Mouse (Mus musculus): ENCODE measurements around the gene Dnajb6. TPM values are rescaled to one million over a fixed set of nuclear protein-coding genes. Genes with fewer than 3 reads are reported as not detected.

The Dnajb6 gene
- polyA plus RNA-seq, 1 experiment from 2014 or later: 226 TPM

DNA sequence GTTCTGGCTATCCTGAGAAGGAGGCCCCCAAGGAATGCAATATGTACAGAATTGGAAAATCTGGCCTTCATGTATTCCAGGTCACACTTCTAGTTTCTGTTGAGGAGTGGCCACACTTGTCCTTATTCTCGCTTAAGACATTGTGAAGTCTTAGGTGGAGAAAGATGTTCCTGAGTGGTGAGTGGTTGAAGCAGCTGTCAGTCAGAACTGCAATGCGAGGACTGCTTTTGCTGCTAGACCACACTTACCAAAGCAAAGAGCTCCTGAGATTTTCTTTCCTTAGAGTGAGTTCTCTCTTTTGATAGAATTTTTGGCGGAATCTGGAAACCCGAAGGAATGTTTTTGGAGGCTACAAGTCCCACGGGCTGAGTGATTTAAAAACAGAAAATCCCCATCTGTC lies 112.0 kb downstream of the Dnajb6 start:
- no peak for DNase-seq (ENCODE audit: low spot score)
- H3K9ac ChIP-seq (ENCODE audit: low read length): no peak overlapping the region
- no peak overlapping the region for H3K4me2 ChIP-seq (ENCODE audit: low read depth, low read length, severe bottlenecking)
- H3K36me3 ChIP-seq (ENCODE audit: control insufficient read depth, insufficient read depth, low read length): no peaks in the 10 kb centered on the region
- no peaks in the 10 kb centered on the region for H3K9me3 ChIP-seq (ENCODE audit: control insufficient read depth, low read length)
- H3K27ac ChIP-seq (ENCODE audit: low read depth, low read length): no peak overlapping the region
- H3K27me3 ChIP-seq (ENCODE audit: control insufficient read depth, insufficient read depth, low read length): no peaks in the 10 kb centered on the region
- WGBS: 88% methylated on average over 5 of the region's 5 CpGs
- no peaks in the 10 kb centered on the region for H3K4me1 ChIP-seq (replicated peaks; ENCODE audit: control insufficient read depth, insufficient read depth, low read length)
- H3K4me3 ChIP-seq (ENCODE audit: low read depth, low read length): no peak overlapping the region
- ATAC-seq (replicated peaks; ENCODE audit: low FRiP score): no peak

DNA sequence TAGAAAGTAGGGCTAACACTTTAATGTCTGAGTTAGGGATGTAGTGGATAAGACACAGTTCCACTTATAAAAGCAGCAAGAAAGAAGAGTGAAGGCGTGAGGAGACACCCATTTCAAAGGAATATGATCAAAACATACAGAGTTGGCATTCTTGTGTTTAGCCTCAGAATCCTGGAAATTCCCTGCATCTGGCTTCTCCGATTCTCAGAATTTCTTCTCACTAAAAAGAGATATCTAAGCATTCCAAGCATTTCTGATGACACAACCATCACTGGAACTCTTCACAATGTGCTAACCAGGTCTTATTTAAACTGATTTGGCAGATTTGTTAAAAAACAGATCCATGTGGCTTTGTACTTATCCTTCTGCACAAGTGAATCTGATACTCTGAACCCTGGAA lies 112.6 kb downstream of the Dnajb6 start:
- H3K4me1 ChIP-seq (replicated peaks; ENCODE audit: control insufficient read depth, insufficient read depth, low read length): no peaks in the 10 kb centered on the region
- no peak for DNase-seq (ENCODE audit: low spot score)
- no peak for ATAC-seq (replicated peaks; ENCODE audit: low FRiP score)
- no peaks in the 10 kb centered on the region for H3K27me3 ChIP-seq (ENCODE audit: control insufficient read depth, insufficient read depth, low read length)
- H3K4me3 ChIP-seq (ENCODE audit: low read depth, low read length): no peak overlapping the region
- H3K27ac ChIP-seq (ENCODE audit: low read depth, low read length): no peak overlapping the region
- no peaks in the 10 kb centered on the region for H3K9me3 ChIP-seq (ENCODE audit: control insufficient read depth, low read length)
- no peak overlapping the region for H3K4me2 ChIP-seq (ENCODE audit: low read depth, low read length, severe bottlenecking)
- H3K36me3 ChIP-seq (ENCODE audit: control insufficient read depth, insufficient read depth, low read length): no peaks in the 10 kb centered on the region
- 87% methylated on average over 2 of the region's 2 CpGs for WGBS
- H3K9ac ChIP-seq (ENCODE audit: low read length): no peak overlapping the region

DNA sequence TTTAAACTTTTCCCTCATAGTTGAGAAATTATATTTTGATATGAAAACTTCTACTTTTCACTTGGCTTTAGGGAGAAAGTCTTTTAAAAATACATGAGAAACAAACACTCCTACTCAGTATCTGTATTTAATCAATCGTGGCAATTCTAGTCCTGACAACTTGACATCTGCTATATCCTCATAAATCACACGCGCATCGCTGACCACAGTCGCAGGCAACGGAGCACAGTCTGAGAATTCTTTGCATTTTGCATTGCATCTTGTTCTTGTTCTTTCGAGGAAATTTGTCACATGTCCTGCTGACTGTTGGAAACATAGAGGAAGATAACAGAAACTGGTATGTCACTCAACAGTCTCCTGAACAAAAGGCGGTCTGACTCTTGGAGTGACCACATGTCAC lies 116.9 kb downstream of the Dnajb6 start:
- Histone ChIP-seq H3K9me3 (ENCODE audit: control insufficient read depth, low read length) (no peaks in the 10 kb centered on the region), H3K4me3 (ENCODE audit: low read depth, low read length) (no peak overlapping the region), H3K4me2 (ENCODE audit: low read depth, low read length, severe bottlenecking) (no peak overlapping the region), H3K4me1 (replicated peaks; ENCODE audit: control insufficient read depth, insufficient read depth, low read length) (no peaks in the 10 kb centered on the region), H3K36me3 (ENCODE audit: control insufficient read depth, insufficient read depth, low read length) (no peaks in the 10 kb centered on the region), H3K27me3 (ENCODE audit: control insufficient read depth, insufficient read depth, low read length) (no peaks in the 10 kb centered on the region), H3K27ac (ENCODE audit: low read depth, low read length) (no peak overlapping the region), H3K9ac (ENCODE audit: low read length) (no peak overlapping the region)
- 79% methylated on average over 8 of the region's 8 CpGs for WGBS
- no peak for DNase-seq (ENCODE audit: low spot score)
- no peak for ATAC-seq (replicated peaks; ENCODE audit: low FRiP score)

DNA sequence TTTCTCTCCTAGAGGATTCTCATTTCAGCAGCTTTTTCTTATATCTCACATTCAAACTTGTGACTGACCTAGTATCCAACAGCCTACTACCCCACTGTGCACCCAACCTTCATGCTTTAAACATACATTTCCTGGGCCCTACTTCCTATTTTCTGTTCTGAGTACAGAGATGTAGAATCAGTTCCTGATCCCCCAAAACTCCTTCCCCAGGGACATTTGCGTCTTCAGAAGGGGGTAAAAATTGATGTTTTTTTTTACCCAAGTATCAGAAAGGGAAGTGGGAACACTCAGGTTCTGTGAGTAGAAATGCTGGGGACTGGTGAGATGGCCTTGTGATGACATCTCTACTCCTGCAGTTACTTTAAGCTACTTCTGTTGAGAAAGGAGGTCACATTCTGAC lies 117.5 kb downstream of the Dnajb6 start:
- no peak overlapping the region for H3K4me2 ChIP-seq (ENCODE audit: low read depth, low read length, severe bottlenecking)
- no peaks in the 10 kb centered on the region for H3K36me3 ChIP-seq (ENCODE audit: control insufficient read depth, insufficient read depth, low read length)
- 88% methylated on average over 1 of the region's 1 CpGs for WGBS
- no peak overlapping the region for H3K4me3 ChIP-seq (ENCODE audit: low read depth, low read length)
- no peak for ATAC-seq (replicated peaks; ENCODE audit: low FRiP score)
- H3K9me3 ChIP-seq (ENCODE audit: control insufficient read depth, low read length): no peaks in the 10 kb centered on the region
- H3K9ac ChIP-seq (ENCODE audit: low read length): no peak overlapping the region
- H3K27me3 ChIP-seq (ENCODE audit: control insufficient read depth, insufficient read depth, low read length): no peaks in the 10 kb centered on the region
- H3K27ac ChIP-seq (ENCODE audit: low read depth, low read length): no peak overlapping the region
- no peaks in the 10 kb centered on the region for H3K4me1 ChIP-seq (replicated peaks; ENCODE audit: control insufficient read depth, insufficient read depth, low read length)
- no peak for DNase-seq (ENCODE audit: low spot score)

DNA sequence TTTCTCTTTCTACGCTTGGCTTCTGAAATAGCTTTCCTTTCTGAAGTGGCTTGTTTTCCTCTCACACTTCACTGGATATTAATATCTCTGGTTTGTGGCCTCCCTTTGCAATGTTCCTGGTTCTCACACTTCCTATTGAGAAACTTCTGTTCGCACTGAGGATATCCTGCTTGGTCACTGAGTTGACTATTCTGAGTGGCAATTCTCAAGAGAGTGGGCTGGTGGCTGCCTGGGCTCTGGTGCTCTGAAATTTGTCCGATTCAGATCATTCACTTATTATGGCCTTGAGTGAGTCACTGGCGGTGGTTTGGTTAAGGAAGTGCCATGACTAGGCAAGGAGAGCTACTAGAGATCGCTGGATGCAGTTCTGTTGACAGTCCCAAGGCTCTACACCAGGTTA lies 118.9 kb downstream of the Dnajb6 start:
- 86% methylated on average over 5 of the region's 5 CpGs for WGBS

DNA sequence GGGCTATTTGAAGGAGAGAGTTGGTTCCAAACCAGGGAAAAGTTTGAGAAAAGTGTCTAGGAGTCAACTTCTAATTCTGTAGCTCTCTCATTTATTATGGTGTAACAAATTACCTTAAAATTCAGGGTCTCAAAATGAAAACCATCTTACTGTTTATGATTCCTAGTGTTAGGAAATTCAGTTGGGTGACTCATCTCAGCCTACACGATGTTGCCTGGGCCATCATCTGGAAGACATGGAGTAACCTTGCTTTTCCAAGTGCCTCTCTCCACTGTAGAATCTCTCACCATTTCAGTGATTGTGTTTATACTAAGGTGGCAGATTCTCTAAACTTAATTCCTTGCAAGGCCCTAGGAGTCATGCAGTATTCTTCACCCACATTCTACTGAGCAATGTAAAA lies 119.5 kb downstream of the Dnajb6 start:
- Histone ChIP-seq H3K9ac (ENCODE audit: low read length) (no peak overlapping the region), H3K36me3 (ENCODE audit: control insufficient read depth, insufficient read depth, low read length) (no peaks in the 10 kb centered on the region), H3K27me3 (ENCODE audit: control insufficient read depth, insufficient read depth, low read length) (no peaks in the 10 kb centered on the region), H3K9me3 (ENCODE audit: control insufficient read depth, low read length) (no peaks in the 10 kb centered on the region), H3K4me2 (ENCODE audit: low read depth, low read length, severe bottlenecking) (no peak overlapping the region), H3K4me3 (ENCODE audit: low read depth, low read length) (no peak overlapping the region), H3K4me1 (replicated peaks; ENCODE audit: control insufficient read depth, insufficient read depth, low read length) (no peaks in the 10 kb centered on the region), H3K27ac (ENCODE audit: low read depth, low read length) (no peak overlapping the region)
- ATAC-seq (replicated peaks; ENCODE audit: low FRiP score): no peak
- no peak for DNase-seq (ENCODE audit: low spot score)
- WGBS: 91% methylated on average over 1 of the region's 1 CpGs

More for the DNA sequence above, 118.9 kb downstream of the Dnajb6 start:
- Histone ChIP-seq H3K4me3 (ENCODE audit: low read depth, low read length) (no peak overlapping the region), H3K4me2 (ENCODE audit: low read depth, low read length, severe bottlenecking) (no peak overlapping the region), H3K9ac (ENCODE audit: low read length) (no peak overlapping the region), H3K9me3 (ENCODE audit: control insufficient read depth, low read length) (no peaks in the 10 kb centered on the region), H3K4me1 (replicated peaks; ENCODE audit: control insufficient read depth, insufficient read depth, low read length) (no peaks in the 10 kb centered on the region), H3K27ac (ENCODE audit: low read depth, low read length) (no peak overlapping the region), H3K27me3 (ENCODE audit: control insufficient read depth, insufficient read depth, low read length) (no peaks in the 10 kb centered on the region), H3K36me3 (ENCODE audit: control insufficient read depth, insufficient read depth, low read length) (no peaks in the 10 kb centered on the region)
- DNase-seq (ENCODE audit: low spot score): no peak
- no peak for ATAC-seq (replicated peaks; ENCODE audit: low FRiP score)

DNA sequence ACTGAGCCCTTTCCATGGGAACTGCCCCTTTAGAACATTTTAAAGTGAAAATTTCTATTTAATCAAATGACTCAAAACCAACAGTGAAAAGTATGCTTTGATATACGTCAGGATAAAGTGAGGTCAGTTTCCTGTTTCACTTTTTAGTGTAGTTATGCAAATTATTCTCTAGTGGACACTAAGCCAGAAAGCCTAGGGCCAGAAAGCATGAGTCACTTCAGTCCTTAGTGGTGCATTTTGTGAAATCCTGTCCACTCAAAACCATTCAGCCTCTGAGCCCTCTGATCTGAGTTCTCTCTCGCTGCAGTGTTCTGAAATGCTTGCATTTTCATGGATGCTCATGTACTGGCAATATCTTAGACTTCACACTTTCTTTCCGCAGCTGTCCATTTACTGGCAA lies 126.0 kb downstream of the Dnajb6 start:
- DNase-seq (ENCODE audit: low spot score): no peak
- Histone ChIP-seq H3K4me1 (replicated peaks; ENCODE audit: control insufficient read depth, insufficient read depth, low read length) (no peaks in the 10 kb centered on the region), H3K27ac (ENCODE audit: low read depth, low read length) (no peak overlapping the region), H3K4me3 (ENCODE audit: low read depth, low read length) (no peak overlapping the region), H3K9me3 (ENCODE audit: control insufficient read depth, low read length) (no peaks in the 10 kb centered on the region), H3K9ac (ENCODE audit: low read length) (no peak overlapping the region), H3K4me2 (ENCODE audit: low read depth, low read length, severe bottlenecking) (no peak overlapping the region), H3K27me3 (ENCODE audit: control insufficient read depth, insufficient read depth, low read length) (no peaks in the 10 kb centered on the region), H3K36me3 (ENCODE audit: control insufficient read depth, insufficient read depth, low read length) (no peaks in the 10 kb centered on the region)
- 88% methylated on average over 3 of the region's 3 CpGs for WGBS
- ATAC-seq (replicated peaks; ENCODE audit: low FRiP score): no peak

DNA sequence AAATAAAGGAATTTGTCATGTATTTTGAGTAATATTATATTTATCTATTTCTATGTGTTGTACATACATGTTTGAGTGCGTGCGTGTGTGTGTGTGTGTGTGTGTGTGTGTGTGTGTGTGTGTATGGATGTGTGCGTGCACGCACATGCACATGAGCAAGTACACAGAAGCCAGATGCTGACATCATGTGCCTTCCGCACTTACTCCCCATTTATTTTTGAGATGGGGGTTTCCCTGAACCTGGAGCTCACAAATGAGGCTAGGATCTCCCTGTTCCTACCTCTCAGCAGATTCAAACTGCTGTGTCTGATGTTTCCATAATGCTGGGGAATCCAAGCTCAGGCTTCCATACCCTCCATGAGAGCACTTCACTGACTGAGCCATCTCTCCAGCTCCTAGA lies 126.9 kb downstream of the Dnajb6 start:
- WGBS: 91% methylated on average over 5 of the region's 5 CpGs
- ATAC-seq (replicated peaks; ENCODE audit: low FRiP score): no peak

DNA sequence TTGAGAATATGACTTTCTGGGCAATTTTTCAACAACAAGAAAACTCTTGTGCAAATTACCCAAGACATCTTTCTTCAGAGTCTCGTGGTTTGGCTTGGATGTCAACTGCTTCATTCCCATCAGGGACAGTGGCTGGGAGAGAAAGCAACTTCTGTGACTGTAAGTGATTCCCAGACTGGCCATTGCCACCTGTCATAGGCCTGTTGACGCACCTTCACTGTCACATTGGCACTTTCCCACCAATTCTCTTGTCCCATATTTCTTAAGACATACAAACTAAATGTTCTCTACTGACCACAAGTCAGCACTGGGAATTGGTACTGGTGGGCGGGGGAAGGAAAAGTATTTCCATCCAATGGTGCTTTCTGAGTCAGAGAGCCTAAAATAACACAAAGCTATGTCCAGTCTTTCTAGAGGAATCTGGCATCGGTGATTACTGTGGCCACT lies 128.8 kb downstream of the Dnajb6 start:
- Histone ChIP-seq H3K27ac (ENCODE audit: low read depth, low read length) (no peak overlapping the region), H3K4me2 (ENCODE audit: low read depth, low read length, severe bottlenecking) (no peak overlapping the region), H3K36me3 (ENCODE audit: control insufficient read depth, insufficient read depth, low read length) (no peaks in the 10 kb centered on the region), H3K4me1 (replicated peaks; ENCODE audit: control insufficient read depth, insufficient read depth, low read length) (no peaks in the 10 kb centered on the region), H3K27me3 (ENCODE audit: control insufficient read depth, insufficient read depth, low read length) (no peaks in the 10 kb centered on the region), H3K4me3 (ENCODE audit: low read depth, low read length) (no peak overlapping the region), H3K9me3 (ENCODE audit: control insufficient read depth, low read length) (no peaks in the 10 kb centered on the region), H3K9ac (ENCODE audit: low read length) (no peak overlapping the region)
- 87% methylated on average over 4 of the region's 4 CpGs for WGBS
- ATAC-seq (replicated peaks; ENCODE audit: low FRiP score): no peak
- no peak for DNase-seq (ENCODE audit: low spot score)

More for the DNA sequence above, 126.9 kb downstream of the Dnajb6 start:
- no peak overlapping the region for H3K4me2 ChIP-seq (ENCODE audit: low read depth, low read length, severe bottlenecking)
- no peak overlapping the region for H3K9ac ChIP-seq (ENCODE audit: low read length)
- H3K4me3 ChIP-seq (ENCODE audit: low read depth, low read length): no peak overlapping the region
- no peaks in the 10 kb centered on the region for H3K27me3 ChIP-seq (ENCODE audit: control insufficient read depth, insufficient read depth, low read length)
- no peaks in the 10 kb centered on the region for H3K36me3 ChIP-seq (ENCODE audit: control insufficient read depth, insufficient read depth, low read length)
- H3K4me1 ChIP-seq (replicated peaks; ENCODE audit: control insufficient read depth, insufficient read depth, low read length): no peaks in the 10 kb centered on the region
- DNase-seq (ENCODE audit: low spot score): no peak
- H3K9me3 ChIP-seq (ENCODE audit: control insufficient read depth, low read length): no peaks in the 10 kb centered on the region
- no peak overlapping the region for H3K27ac ChIP-seq (ENCODE audit: low read depth, low read length)
